Mouse (Mus musculus) liver, embryonic 18 days (tissue): ENCODE measurements around the gene Olfr259. TPM values are rescaled to one million over a fixed set of nuclear protein-coding genes. Genes with fewer than 3 reads are reported as not detected.

Experiments
- polyA plus RNA-seq: library from polyadenylated mRNA; depleted of rRNA; stranded (reverse); fragments of >200 nt; gene quantifications from 2 replicates; pipeline ENCODE4 v1.2.3, GENCODE M21; 2012; rRNA removed

Olfr259 gene
- polyA plus RNA-seq, result not detected in 2 replicates

GRCm38 (mm10) chr2:87114467-87114866 lies at the start of gene Olfr259:
Gene Olfr259 (minus strand): TSS chr2:87114567.

GRCm38 (mm10) chr2:87152524-87152923 lies 38.2 kb upstream of the Olfr259 start, which contains the start of gene Olfr1111:
Gene Olfr1111 (minus strand): TSS chr2:87152624.

GRCm38 (mm10) chr2:87140200-87140599 lies 25.8 kb upstream of the Olfr259 start, which contains the start of gene Olfr1110:
Gene Olfr1110 (minus strand): TSS chr2:87140300.

GRCm38 (mm10) chr2:87095908-87096307 lies 18.5 kb downstream of the Olfr259 start, which contains the start of gene Olfr1109:
Gene Olfr1109 (minus strand): TSS chr2:87096008.

GRCm38 (mm10) chr2:87075717-87076116 lies 38.6 kb downstream of the Olfr259 start, which contains the start of gene Olfr1107:
Gene Olfr1107 (minus strand): TSS chr2:87075817.

Other genes starting within 250 kb of the Olfr259 start
- gene Gm13723, start 239.8 kb downstream of the Olfr259 start, polyA plus RNA-seq, result not detected in 2 replicates
- gene Olfr1097, start 222.4 kb downstream of the Olfr259 start, polyA plus RNA-seq, result not detected in 2 replicates
- not detected in 2 replicates for gene Olfr1098, start 190.0 kb downstream of the Olfr259 start, polyA plus RNA-seq
- gene Olfr1099, start 153.9 kb downstream of the Olfr259 start, polyA plus RNA-seq, result not detected in 2 replicates
- not detected in 2 replicates for gene Olfr1100, start 134.6 kb downstream of the Olfr259 start, polyA plus RNA-seq
- not detected in 2 replicates for gene Olfr1101, start 123.3 kb downstream of the Olfr259 start, polyA plus RNA-seq
- gene Olfr1102, start 116.2 kb downstream of the Olfr259 start, polyA plus RNA-seq, result not detected in 2 replicates
- not detected in 2 replicates for gene Olfr1104, start 87.5 kb downstream of the Olfr259 start, polyA plus RNA-seq
- not detected in 2 replicates for gene Olfr1105, start 78.0 kb downstream of the Olfr259 start, polyA plus RNA-seq
- gene Olfr1106, start 62.3 kb downstream of the Olfr259 start, polyA plus RNA-seq, result not detected in 2 replicates
- not detected in 2 replicates for gene Olfr1107, start 38.8 kb downstream of the Olfr259 start, polyA plus RNA-seq
- gene Olfr1109, start 18.6 kb downstream of the Olfr259 start, polyA plus RNA-seq, result not detected in 2 replicates
- gene Olfr1110, start 25.7 kb upstream of the Olfr259 start, polyA plus RNA-seq, result not detected in 2 replicates
- gene Olfr1111, start 38.1 kb upstream of the Olfr259 start, polyA plus RNA-seq, result not detected in 2 replicates
- gene Olfr1112, start 73.2 kb upstream of the Olfr259 start, polyA plus RNA-seq, result not detected in 2 replicates
- not detected in 2 replicates for gene Olfr1113, start 94.4 kb upstream of the Olfr259 start, polyA plus RNA-seq
- gene Olfr1115, start 133.4 kb upstream of the Olfr259 start, polyA plus RNA-seq, result not detected in 2 replicates
- gene Olfr1116, start 153.0 kb upstream of the Olfr259 start, polyA plus RNA-seq, result not detected in 2 replicates
- gene Olfr1118, start 193.0 kb upstream of the Olfr259 start, polyA plus RNA-seq, result not detected in 2 replicates
- gene Olfr1120, start 240.2 kb upstream of the Olfr259 start, polyA plus RNA-seq, result not detected in 2 replicates